Mouse (Mus musculus) R1 (cell line): ENCODE data around the gene Zmiz1.

Source experiments
- DNase-seq: peaks from one replicate; pipeline ENCODE4 v3.0.0-alpha.2; 2018; ENCODE audit warnings: low read depth, low spot score

The Zmiz1 gene

DNA sequence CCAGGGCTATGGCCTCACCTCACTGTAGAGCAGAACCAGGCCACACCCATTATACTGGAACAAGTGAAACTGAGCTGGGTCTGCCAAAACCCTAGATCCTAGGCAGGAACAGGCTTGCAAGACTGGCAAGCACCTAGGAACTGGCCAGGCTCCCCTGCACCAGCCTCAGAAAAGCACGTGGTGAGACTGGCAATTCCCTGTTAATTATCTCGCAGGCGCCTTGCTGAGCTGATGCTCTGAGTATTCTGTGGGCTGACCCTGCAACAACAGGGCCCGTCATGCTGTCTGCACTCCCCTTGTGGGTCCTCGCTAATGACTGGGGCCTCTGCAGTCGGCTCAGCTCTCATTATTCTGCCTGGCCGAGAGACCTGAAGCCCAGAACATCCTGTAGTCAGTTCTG is 177.3 kb downstream of the Zmiz1 start:
- DNase-seq = no peak

DNA sequence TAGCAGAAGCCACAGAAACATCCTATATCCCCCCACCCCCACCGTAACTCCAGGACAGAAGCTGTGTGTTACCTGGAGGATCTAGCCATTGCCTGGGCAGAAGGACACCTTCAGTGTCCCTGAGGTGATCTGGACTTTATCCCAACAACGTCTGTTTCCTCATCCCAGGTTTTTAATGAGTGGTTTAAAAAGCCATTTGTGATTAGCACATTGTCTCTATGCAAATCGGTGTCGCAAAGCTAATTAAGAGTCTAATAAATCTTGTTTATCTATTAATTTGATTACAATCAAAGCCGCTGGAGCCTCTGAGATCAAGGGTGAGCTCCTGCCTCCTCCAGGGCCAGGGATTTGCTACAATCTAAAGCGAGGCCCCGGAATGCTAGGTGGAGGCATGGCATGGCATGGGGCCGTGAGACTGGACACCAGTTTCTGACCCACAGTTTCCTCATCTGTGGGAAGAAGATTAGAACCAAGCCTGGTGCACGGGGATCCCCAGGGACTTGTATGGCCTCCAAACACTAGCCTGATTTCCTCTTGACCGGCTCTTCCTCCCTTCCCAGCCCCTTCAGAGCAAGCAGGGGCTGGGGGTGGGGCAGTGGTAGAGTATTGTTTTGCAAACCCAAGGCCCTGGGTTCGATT is 180.3 kb downstream of the Zmiz1 start:
- no peak for DNase-seq

DNA sequence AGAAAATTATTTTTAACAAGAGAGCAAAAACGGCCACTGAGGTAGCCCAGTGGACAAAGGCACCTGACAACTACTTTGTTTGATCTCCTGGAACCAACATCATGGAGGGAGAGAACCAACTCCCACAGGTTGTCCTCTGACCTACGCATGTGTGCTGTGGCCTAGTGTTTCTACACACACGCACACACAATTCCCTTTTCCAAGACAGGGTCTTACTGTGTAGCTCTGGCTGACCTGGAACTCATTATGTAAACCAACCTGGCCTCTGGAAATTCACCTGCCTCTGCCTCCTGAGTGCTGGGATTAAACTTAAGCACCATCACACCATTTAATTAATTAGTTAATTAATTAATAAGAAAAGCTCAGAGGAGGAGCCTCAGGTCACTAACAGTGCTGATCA is 181.0 kb downstream of the Zmiz1 start:
- no peak for DNase-seq

DNA sequence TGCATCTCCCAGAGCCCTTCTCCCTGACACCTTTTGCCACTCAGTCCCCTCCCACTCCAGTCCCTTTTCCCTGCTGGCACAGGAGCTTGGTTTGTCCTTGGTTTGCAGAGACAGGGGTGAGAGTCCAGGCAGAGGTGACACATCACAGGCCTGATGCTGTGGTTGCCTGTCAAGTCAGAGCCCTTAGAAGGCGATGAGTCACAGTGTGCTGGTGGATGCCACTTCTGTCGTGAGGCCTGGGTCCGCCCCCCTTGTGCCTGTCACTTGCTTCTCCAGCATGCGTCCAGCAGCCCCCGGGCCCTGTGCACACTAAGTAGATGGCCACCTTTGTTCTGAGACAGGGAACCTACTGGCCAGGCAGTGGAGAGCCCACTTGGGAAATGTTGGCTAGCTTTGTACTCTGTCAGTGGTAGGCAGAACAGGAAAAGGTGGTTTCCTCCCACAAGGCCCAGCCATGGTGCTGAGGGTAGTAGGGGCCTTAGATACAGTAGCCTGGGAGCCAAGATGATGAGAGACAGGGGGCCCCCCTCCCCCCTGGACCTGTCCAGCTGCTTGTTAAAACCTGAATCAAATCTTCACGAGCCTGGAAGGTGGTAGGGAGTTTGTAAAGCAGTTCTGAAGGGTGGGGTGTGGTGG is 181.6 kb downstream of the Zmiz1 start:
- no peak for DNase-seq

DNA sequence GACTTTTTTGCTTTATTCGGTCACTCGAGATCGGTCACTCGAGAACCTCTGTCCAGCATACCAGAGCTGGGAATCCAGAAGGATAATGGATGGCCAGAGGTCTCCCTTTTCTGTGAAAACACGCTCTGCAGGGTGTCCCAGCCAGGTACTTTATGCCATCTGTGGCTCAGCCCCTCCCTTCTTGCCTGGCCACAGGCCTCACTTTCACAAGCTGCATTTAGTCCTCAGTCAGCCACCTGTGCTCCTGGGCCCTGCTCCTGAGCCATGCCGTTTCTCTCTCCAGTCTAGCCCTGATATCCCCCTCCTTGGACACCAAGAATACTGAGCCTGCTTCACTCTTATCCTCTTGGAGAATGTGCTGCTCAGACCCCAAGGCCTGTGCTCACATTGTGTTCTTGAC is 182.1 kb downstream of the Zmiz1 start:
- no peak for DNase-seq

DNA sequence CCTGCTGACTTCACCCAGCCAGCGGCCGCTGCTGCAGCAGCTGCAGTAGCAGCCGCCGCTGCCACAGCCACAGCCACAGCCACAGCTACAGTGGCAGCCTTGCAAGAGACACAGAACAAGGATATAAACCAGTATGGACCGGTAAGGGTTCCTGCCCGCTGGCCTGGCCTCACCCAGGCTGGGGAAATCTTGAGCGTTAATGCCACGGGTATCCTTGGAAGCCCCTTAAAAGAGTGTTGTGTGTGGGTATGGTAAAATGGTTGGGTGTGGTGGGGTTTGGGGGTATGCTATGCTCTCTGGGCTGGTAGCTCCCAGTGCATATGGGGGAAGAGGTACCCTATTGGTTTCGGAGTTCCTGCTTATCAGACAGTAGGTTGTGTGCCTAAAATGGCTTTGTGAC is 186.7 kb downstream of the Zmiz1 start:
- DNase-seq = no peak

DNA sequence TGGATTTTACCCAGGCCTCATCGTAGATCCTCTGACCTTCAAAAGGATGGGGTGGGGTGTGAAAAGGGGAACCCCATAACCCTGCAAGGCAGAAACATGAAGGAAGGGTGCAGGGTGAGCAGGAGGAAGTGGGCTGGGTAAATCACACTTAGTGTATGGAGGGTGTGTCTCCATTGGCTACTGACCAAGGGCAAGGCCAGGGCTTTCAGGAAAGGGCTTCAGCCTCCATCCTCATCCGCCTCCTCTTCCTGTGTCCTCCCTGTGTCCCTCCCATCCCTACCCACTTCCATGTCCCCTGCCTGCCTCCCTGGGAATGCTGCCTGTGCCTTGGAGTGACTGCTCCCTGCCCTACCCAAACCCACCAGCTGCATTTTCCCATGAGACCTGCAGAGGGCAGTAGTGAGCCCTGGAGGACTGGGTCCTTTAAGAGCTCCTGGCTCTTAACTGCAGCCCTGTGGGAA is 187.2 kb downstream of the Zmiz1 start:
- DNase-seq = peak; percentile 91

DNA sequence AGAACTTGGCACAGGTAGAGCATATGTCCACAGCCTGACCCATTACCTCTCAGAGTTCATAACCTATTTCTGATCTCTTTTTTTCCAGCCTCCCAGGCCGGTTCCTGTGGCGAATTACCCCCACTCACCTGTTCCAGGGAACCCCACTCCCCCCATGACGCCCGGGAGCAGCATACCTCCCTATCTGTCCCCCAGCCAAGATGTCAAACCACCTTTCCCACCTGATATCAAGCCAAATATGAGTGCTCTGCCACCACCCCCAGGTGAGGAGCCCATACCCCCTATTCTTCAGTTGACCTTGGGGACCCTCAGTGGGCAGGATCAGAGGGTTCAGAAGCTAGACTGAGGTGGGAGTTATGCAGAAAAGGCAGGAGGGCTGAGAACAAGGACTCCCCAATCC is 192.1 kb downstream of the Zmiz1 start:
- no peak for DNase-seq

DNA sequence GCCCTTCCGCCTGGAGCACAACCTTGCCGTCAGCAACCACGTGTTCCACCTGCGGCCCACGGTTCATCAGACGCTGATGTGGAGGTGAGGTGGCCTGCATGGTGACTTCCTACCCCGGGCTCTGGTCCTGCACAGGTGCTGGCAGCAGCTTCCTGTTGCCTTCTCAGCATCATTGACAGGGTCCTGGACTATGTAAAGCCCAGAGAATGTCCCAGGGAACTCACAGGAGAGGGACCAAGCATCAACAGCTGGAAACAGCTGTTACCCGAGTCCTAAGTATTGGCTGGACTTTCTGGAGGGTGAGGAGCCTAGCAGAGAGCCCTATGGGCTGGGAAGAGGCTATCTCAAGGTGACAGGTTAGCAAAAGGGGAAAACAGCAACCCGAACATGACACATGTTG is 192.9 kb downstream of the Zmiz1 start:
- no peak for DNase-seq

DNA sequence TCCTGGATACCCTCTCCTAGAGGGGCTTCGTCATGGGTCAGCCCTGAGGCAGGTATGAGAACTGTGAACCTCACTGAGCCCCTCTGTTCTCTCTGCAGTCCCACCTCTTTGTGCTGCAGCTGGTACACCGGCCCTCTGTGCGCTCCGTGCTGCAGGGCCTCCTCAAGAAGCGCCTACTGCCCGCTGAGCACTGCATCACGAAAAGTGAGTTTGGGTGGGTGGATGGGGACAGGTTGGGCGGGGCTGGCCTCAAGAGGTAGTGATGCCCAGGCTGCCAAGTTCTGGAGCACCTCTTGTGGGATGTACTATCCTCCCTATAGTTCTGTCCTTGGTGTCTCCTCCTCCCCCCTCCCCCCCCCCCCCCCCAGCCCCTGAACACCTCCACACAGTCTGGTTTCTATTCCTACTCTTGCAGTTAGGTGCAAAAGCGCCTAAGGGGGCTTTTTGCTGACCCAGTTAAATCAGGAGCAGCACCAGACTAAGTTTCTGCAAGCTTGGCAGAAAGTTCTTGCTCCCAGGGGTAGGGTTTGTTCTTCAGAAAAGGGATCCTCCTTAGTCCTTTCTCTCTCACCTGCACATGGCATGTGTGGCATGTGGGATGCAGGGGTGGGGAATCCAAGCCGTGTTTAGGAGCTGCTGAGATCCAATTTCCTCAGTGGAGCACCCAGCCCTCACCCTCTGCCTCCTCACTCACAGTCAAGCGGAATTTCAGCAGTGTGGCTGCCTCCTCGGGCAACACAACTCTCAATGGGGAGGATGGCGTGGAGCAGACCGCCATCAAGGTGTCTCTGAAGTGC is 195.6 kb downstream of the Zmiz1 start:
- DNase-seq = no peak

DNA sequence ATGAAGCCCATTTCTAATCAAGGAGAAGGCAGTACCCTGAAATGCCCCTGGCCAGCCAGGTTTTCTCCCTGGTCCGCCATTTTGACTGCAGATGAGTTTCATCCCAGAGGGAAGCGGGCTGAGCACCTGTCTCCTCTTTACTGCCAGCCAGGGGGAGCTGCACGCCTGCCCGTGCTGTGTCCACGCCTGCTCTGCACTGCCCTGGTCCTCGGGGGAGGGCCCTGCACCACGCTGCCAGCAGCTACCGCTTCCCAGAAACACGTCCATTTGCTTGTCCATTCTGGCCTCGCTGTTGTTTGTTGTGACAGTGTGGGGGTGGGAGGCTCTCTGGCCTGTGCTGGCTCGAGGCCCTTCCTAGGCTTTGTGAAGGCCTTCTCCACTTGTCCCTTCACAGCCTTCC is 201.7 kb downstream of the Zmiz1 start:
- DNase-seq = peak; percentile 69

DNA sequence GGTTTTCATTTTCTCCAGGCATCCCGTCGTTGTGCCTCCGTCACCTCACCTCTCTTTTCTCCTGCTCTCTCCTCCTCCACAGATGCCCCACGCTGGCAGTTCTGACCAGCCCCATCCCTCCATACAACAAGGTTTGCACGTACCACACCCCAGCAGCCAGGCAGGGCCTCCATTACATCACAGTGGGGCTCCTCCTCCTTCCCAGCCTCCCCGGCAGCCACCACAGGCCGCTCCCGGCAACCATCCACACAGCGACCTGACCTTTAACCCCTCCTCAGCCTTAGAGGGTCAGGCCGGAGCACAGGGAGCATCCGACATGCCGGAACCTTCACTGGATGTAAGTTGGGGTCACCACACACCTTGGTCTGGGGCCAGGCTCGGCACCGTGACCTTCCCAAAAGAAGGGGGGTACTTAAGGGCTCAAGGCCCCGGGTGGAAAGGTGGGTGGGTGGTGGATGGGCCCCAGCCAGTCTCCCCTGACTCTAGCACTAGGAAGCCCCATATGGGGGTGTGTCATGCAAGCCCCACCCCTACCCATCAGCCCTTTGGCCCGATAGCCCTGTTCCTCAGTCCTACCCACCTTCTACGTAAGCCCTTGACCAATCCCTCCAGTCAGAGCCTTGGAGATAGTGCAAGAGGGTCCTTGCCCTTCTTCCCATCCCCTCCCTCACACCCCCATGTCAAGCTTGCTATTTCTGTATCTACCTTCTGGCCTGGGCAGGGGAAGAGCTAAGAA is 202.4 kb downstream of the Zmiz1 start:
- DNase-seq = peak; percentile 91

DNA sequence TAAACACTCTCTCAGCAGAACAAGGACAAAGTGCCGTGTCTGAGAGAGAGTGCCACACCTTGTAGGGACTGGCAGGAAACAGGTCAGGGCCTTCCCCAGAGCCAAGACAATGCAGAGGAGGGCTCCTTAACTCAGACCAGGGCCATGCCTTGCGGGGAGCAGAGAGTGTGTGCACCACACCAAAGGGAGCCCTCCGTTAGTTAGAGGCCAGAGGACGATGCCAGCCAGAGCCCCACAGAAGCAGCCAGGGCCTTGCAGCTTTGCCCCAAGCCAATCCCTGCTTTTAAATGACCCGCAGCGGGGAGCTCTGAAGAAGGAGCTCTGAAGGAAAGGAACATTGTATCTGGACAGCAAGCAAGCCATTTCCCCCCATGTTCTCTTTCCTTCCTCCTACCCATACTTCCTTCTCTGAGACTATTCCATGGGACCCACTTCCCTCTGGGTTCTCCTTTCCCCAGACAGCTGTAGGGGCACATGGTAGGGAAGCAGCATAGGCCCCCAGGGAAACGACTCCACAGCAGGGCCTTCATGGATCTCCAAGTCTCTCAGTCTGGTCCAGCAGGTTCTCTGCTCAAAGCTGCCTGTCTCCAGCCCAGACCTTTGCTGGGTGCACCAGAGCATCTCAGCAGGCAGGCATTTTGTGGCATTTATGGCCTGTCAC is 204.8 kb downstream of the Zmiz1 start:
- no peak for DNase-seq

DNA sequence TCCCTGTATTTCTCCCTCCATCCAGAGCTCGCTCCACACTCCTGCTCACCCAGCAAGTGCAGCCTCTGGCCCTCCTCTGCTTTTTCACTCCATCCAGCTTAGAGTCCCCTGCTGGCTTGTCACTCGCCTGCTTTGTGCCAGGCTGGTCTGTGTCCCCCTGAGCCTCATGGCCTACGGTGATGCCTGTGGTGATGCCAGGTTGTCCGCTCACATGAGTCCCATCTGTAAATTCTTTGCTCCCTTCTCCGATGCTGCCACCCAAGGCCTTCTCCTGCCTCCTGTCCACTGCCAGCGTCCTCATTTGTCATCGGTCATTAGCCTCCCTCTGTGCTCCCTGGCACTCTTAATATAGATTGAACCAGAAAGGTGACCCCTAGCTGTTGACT is 205.3 kb downstream of the Zmiz1 start:
- no peak for DNase-seq

DNA sequence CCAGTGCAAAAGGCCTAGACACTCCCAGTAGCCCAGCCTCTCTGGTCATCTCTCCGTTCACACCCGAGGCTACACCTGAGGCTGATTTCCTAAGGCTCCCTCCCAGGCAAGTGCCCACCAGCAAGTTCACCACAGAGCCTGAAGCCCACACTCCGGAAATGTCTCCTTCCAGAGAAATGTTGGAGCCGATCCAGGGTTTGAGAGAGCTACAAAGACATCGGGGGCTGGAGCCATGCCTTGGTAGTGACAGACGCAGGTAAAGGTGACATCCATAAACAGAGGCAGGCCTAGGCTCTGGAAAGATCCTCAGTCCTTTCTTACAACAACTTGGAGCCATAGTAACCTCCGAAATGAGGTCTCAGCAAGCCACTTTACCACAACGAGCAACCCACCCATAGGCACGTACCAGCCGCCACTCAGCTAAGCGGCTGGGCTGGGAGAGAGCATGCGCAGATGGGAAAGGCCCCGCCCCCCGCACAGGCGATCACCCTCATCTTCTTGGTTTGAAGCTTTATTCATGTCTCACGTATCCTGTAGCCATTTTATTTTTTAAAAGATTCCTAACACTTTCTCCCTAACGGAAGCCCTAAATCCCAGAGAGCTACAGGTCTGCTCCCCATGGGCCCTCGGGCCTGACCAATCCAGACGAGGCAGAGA is 206.5 kb downstream of the Zmiz1 start:
- DNase-seq = peak; percentile 87

DNA sequence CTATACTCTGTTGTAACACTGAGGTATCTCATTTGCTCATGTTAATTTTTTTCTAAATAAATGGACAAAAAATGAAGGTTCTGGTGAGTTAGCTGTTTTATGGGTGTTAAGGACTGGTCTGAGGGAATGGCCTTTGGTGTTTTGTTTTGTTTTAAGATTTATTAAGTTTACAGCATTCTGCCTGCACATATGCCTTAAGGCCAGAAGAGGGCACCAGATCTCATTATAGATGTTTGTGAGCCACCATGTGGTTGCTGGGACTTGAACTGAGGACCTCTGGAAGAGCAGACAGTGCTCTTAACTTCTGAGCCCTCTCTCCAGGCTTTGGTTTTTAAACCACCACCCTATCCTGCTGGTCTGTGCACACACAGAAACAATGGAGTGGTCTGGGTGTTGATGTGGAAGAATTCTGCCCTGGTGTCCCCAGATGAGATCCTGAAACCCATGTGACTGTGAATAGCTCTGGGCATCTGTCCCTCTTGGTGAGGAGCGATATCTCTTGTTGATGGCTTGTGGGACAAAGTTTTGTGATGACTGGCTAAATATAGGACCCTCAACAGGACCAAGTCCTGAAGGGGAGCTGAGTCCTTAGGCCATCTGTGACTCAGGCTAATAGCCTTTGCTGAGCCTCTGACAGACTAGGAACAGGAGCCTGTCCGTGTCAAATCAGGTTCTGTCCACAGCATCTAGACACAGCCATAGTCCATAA is 207.8 kb downstream of the Zmiz1 start:
- DNase-seq = peak; percentile 67

DNA sequence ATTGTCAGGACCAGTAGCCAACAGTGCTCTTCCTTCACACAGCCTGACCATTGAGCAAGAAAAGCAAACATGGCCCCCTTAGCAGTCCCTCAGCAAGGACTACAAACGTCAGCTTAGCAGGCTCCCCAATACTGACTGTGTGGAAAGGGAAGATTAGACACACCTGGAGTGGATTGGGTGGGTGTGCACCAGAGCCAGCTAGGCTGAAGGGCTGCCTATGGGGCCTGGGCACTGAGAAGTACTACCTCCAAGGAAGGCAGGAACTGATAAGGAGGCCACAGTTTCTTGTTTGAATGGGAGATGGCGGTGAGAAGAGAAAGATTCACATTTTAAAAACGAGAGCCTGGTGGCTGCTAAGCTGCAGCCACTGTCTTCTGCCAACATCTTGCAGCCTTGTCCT is 208.6 kb downstream of the Zmiz1 start:
- DNase-seq = no peak

DNA sequence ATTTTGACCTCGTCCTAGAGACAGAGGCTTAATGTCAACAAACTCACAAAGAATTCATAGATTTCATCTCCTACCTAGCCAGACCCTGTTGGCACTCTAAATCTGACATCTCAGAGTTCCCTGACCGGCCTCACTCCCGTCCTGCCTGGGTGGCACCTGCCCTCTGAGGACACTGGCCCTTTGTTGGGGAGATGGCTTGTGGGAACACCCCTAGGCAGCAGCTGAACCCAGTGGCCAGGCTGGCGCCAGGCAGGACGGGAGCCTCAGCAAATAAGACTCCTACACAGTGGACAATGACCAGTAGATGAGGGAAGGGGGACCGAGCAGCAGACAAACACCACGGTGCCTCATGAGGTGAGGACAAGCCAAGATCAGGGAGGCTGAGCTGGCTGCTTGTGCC is 220.6 kb downstream of the Zmiz1 start:
- DNase-seq = no peak

DNA sequence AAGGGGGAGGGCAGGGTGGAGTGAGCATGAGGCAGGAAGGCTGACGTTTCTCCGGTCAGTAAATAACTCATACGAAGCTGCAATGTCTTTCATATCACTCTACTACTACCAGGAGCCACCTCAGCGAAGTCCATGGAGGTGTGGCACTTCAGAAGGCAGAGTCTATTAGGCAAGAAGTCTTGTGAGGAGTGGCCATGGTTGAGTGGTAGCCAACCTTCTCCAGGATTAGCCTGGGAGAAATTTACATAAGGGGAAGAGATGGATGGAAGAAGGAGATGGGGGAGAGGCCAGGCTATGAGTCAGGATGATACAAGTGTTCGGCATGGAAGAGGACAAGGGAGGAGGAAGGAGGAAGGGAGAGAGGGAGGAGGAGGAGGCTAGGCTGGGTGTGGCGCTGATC is 223.0 kb downstream of the Zmiz1 start:
- no peak for DNase-seq

DNA sequence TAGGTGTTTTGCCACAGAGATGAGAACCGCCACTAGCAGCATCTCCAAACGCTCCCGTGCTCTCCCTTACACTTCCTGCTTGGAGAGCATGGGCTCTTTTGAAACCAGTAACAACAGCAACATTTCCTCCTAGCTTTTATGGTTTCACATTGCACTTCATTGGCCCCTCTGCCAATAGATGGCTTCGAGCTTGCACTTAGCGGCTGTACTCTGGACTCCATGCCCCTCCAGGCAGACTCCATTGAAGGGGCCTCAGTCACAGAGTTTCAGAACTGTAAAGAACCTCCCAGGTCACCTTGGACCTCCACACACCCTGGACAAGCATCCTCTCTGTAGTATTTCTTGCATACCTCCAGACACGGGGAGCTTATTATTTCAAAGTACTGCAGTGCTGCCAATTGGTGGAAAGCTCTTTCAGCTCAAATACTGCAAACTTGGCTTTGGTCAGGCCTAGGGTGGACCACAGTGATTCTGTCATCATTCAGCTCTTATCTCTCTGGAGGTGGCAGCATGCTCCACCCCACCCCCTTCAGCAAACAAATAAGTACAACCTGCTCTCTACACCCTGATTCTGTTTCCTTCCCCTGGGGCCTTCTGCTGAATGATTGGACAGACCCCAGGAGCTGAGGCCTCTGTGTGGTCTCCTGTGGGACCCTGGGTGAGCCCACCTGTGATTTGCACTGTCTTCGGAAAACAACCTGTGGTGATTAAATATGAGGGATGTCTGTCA is 227.4 kb downstream of the Zmiz1 start:
- no peak for DNase-seq
